Mouse (Mus musculus): ENCODE results near the gene Napepld. TPM values are rescaled to one million over a fixed set of nuclear protein-coding genes. Genes with fewer than 3 reads are reported as not detected.
"Not testable (repeated sequence)": the region's sequence is repeated elsewhere in the genome, so short reads cannot be mapped to it uniquely, and the experiment has no call there.

The Napepld gene
- polyA plus RNA-seq, 1 experiment from 2014 or later = 2.3 TPM

DNA sequence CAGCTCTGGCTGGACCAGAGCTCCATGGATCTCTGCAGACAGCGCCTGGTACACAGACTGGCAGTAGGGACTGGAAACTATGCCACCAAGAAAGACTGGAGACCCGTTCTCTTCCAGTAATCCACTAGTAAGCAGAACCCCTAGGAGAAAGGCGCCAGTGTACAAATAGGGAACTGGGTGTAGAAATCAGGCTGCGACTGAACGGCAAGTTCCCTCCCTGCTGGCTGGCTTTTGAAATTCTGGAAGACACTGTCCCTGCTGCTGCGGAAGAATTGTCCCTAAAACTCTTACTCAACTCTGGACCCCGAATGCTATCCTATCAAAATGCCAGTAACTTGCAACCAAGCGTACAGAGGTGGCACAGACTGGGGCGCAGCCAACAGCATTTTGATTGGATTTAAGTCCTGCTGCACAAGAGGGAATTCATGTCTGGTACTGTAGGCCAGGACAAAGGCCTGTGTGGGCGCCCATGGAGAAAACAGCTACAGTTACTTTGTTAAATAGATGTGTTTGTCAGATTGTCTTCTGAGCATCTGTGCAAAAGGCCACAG, 16.0 kb upstream of the Napepld start:
- no peak for TF ChIP-seq CTCF (IDR thresholded peaks at IDR 0.05; ENCODE audit: low read depth)
- H3K4me1 ChIP-seq (replicated peaks; ENCODE audit: control insufficient read depth, insufficient read depth, low read length) = no peaks in the 10 kb centered on the region
- H3K4me3 ChIP-seq (ENCODE audit: low read depth, low read length) = no peak overlapping the region
- no peak overlapping the region for H3K27ac ChIP-seq (ENCODE audit: low read depth, low read length)
- no peaks in the 10 kb centered on the region for H3K9me3 ChIP-seq (ENCODE audit: control insufficient read depth)
- no peak overlapping the region for H3K4me2 ChIP-seq (replicated peaks; ENCODE audit: low read depth)
- ATAC-seq = no peak
- 85% methylated on average over 10 of the region's 10 CpGs for WGBS
- no peaks in the 10 kb centered on the region for H3K27me3 ChIP-seq (replicated peaks; ENCODE audit: control insufficient read depth, insufficient read depth, low read length)
- no peak overlapping the region for H3K9ac ChIP-seq (ENCODE audit: low read depth, low read length)
- no peaks in the 10 kb centered on the region for H3K36me3 ChIP-seq (ENCODE audit: control insufficient read depth, insufficient read depth)

DNA sequence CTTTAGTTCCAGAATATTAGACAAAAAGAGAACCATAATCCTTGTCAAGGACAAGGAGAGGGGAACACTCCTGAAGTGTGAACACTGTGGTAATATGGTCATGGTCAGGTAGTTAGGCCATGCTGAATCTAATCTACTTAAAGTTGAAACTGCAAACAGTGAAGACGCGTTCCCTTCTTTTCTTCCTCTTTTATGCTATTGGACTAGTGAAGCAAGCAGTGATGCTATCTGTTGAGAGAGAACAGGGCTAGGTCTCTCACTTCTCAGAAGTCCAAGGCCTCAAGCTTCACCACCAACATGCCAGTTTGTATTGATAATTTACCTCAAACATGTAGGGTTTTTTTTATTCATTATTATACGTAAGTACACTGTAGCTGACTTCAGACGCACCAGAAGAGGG, 13.3 kb upstream of the Napepld start:
- no peak overlapping the region for H3K27ac ChIP-seq (ENCODE audit: low read depth, low read length)
- no peaks in the 10 kb centered on the region for H3K4me1 ChIP-seq (replicated peaks; ENCODE audit: control insufficient read depth, insufficient read depth, low read length)
- no peak for TF ChIP-seq CTCF (IDR thresholded peaks at IDR 0.05; ENCODE audit: low read depth)
- H3K4me3 ChIP-seq (ENCODE audit: low read depth, low read length) = no peak overlapping the region
- H3K27me3 ChIP-seq (replicated peaks; ENCODE audit: control insufficient read depth, insufficient read depth, low read length) = no peaks in the 10 kb centered on the region
- ATAC-seq = no peak
- no peak overlapping the region for H3K9ac ChIP-seq (ENCODE audit: low read depth, low read length)
- 94% methylated on average over 4 of the region's 4 CpGs for WGBS
- H3K9me3 ChIP-seq (ENCODE audit: control insufficient read depth) = no peaks in the 10 kb centered on the region
- no peak overlapping the region for H3K4me2 ChIP-seq (replicated peaks; ENCODE audit: low read depth)
- no peaks in the 10 kb centered on the region for H3K36me3 ChIP-seq (ENCODE audit: control insufficient read depth, insufficient read depth)

GRCm38 (mm10) chr5:21712127-21712715, 11.0 kb upstream of the Napepld start:
- ATAC-seq = no peak
- H3K9ac ChIP-seq (ENCODE audit: low read depth, low read length) = no peak overlapping the region
- TF ChIP-seq CTCF (IDR thresholded peaks at IDR 0.05; ENCODE audit: low read depth) = no peak
- WGBS = 54% methylated on average over 13 of the region's 13 CpGs
- H3K4me2 ChIP-seq (replicated peaks; ENCODE audit: low read depth) = no peak overlapping the region
- no peaks in the 10 kb centered on the region for H3K4me1 ChIP-seq (replicated peaks; ENCODE audit: control insufficient read depth, insufficient read depth, low read length)
- H3K27ac ChIP-seq (ENCODE audit: low read depth, low read length) = no peak overlapping the region
- H3K4me3 ChIP-seq (ENCODE audit: low read depth, low read length) = no peak overlapping the region
- no peaks in the 10 kb centered on the region for H3K9me3 ChIP-seq (ENCODE audit: control insufficient read depth)
- no peaks in the 10 kb centered on the region for H3K36me3 ChIP-seq (ENCODE audit: control insufficient read depth, insufficient read depth)
- H3K27me3 ChIP-seq (replicated peaks; ENCODE audit: control insufficient read depth, insufficient read depth, low read length) = no peaks in the 10 kb centered on the region

- H3K36me3 ChIP-seq (ENCODE audit: control insufficient read depth, insufficient read depth); H3K4me1 ChIP-seq (replicated peaks; ENCODE audit: control insufficient read depth, insufficient read depth, low read length); H3K27me3 ChIP-seq (replicated peaks; ENCODE audit: control insufficient read depth, insufficient read depth, low read length); ATAC-seq; H3K9ac ChIP-seq (ENCODE audit: low read depth, low read length); H3K4me2 ChIP-seq (replicated peaks; ENCODE audit: low read depth); H3K4me3 ChIP-seq (ENCODE audit: low read depth, low read length); H3K9me3 ChIP-seq (ENCODE audit: control insufficient read depth); H3K27ac ChIP-seq (ENCODE audit: low read depth, low read length): not testable (repeated sequence)
- WGBS = 90% methylated on average over 8 of the region's 8 CpGs
Observed at GRCm38 (mm10) chr5:21708011-21708410, 6.8 kb upstream of the Napepld start.

GRCm38 (mm10) chr5:21706546-21706945, 5.3 kb upstream of the Napepld start:
- no peak overlapping the region for H3K27ac ChIP-seq (ENCODE audit: low read depth, low read length)
- H3K9ac ChIP-seq (ENCODE audit: low read depth, low read length) = no peak overlapping the region
- H3K27me3 ChIP-seq (replicated peaks; ENCODE audit: control insufficient read depth, insufficient read depth, low read length) = no peaks in the 10 kb centered on the region
- H3K4me3 ChIP-seq (ENCODE audit: low read depth, low read length) = no peak overlapping the region
- no peaks in the 10 kb centered on the region for H3K36me3 ChIP-seq (ENCODE audit: control insufficient read depth, insufficient read depth)
- ATAC-seq = no peak
- no peaks in the 10 kb centered on the region for H3K4me1 ChIP-seq (replicated peaks; ENCODE audit: control insufficient read depth, insufficient read depth, low read length)
- no peak overlapping the region for H3K4me2 ChIP-seq (replicated peaks; ENCODE audit: low read depth)
- WGBS = 94% methylated on average over 4 of the region's 4 CpGs
- no peaks in the 10 kb centered on the region for H3K9me3 ChIP-seq (ENCODE audit: control insufficient read depth)
- no peak for TF ChIP-seq CTCF (IDR thresholded peaks at IDR 0.05; ENCODE audit: low read depth)

- no peaks in the 10 kb centered on the region for H3K36me3 ChIP-seq (ENCODE audit: control insufficient read depth, insufficient read depth)
- TF ChIP-seq CTCF (IDR thresholded peaks at IDR 0.05; ENCODE audit: low read depth) = no peak
- no peak for ATAC-seq
Observed at GRCm38 (mm10) chr5:21703708-21704107, 2.5 kb upstream of the Napepld start.

More at GRCm38 (mm10) chr5:21703708-21704107, 2.5 kb upstream of the Napepld start:
- H3K9me3 ChIP-seq (ENCODE audit: control insufficient read depth) = no peaks in the 10 kb centered on the region
- no peak overlapping the region for H3K4me3 ChIP-seq (ENCODE audit: low read depth, low read length)
- no peak overlapping the region for H3K27ac ChIP-seq (ENCODE audit: low read depth, low read length)
- 63% methylated on average over 3 of the region's 3 CpGs for WGBS
- no peaks in the 10 kb centered on the region for H3K4me1 ChIP-seq (replicated peaks; ENCODE audit: control insufficient read depth, insufficient read depth, low read length)
- no peak overlapping the region for H3K9ac ChIP-seq (ENCODE audit: low read depth, low read length)
- no peaks in the 10 kb centered on the region for H3K27me3 ChIP-seq (replicated peaks; ENCODE audit: control insufficient read depth, insufficient read depth, low read length)
- no peak overlapping the region for H3K4me2 ChIP-seq (replicated peaks; ENCODE audit: low read depth)
